Mouse (Mus musculus): ENCODE data around the gene Ubap2. TPM values are rescaled to one million over a fixed set of nuclear protein-coding genes. Genes with fewer than 3 reads are reported as not detected.

The Ubap2 gene
- total RNA-seq, 2 experiments from 2014 or later: 37.7 to 39.6 TPM

DNA sequence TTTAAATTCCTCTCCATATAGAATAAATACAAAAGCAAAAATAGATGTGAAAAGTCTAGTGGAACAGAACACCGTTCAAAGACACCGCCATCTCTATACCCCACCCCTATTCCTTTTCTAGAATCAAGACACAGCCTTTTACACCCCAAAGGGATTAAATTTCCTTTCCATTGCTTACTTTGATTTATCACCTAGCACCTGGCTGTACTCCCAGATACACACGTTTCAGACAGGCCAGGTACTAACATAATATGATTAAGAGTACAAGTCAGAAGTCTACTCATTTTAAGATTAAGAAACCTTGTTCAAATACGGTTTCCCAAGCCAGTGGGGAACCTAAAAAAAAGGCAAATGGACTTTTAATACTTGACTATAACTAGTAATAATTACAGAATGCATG lies 8.6 kb downstream of the Ubap2 start:
- no peak for DNase-seq (ENCODE audit: low spot score in 2 of 2)

GRCm38 (mm10) chr4:41260691-41261090 lies 14.3 kb downstream of the Ubap2 start:
- no peak for DNase-seq (ENCODE audit: low spot score in 2 of 2)

- DNase-seq (ENCODE audit: low spot score in 2 of 2): no peak
Observed at GRCm38 (mm10) chr4:41259019-41259418, 15.9 kb downstream of the Ubap2 start.

- DNase-seq (ENCODE audit: low spot score in 2 of 2): no peak
Observed at GRCm38 (mm10) chr4:41257752-41258151, 17.2 kb downstream of the Ubap2 start.

GRCm38 (mm10) chr4:41255564-41256210 lies 19.3 kb downstream of the Ubap2 start:
- peak in 1 of 2 experiments; percentile 42 for DNase-seq (ENCODE audit: low spot score in 2 of 2)

DNA sequence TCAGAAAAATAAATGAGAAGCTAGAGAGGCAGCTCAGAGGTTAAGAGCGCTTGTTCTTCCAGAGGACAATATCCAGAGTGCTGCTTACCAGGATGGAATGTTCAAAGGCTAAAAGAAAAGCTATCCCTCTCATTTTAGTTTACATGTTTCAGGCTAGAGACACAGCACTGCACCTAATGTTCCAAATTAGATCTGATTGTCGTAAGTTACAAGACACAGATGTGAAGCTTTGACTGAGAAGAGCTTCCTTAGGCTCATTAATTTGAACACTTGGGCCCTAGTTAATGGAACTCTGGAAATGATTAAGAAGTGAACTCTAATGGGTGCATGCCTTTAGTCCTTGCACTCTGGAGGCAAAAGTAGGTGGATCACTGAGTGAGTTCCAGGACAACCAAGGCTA lies 21.2 kb downstream of the Ubap2 start:
- DNase-seq (ENCODE audit: low spot score in 2 of 2): no peak

- DNase-seq (ENCODE audit: low spot score in 2 of 2): no peak
Observed at GRCm38 (mm10) chr4:41245408-41245807, 29.5 kb downstream of the Ubap2 start.

- no peak for DNase-seq (ENCODE audit: low spot score in 2 of 2)
Observed at GRCm38 (mm10) chr4:41240916-41241315, 34.0 kb downstream of the Ubap2 start.

DNA sequence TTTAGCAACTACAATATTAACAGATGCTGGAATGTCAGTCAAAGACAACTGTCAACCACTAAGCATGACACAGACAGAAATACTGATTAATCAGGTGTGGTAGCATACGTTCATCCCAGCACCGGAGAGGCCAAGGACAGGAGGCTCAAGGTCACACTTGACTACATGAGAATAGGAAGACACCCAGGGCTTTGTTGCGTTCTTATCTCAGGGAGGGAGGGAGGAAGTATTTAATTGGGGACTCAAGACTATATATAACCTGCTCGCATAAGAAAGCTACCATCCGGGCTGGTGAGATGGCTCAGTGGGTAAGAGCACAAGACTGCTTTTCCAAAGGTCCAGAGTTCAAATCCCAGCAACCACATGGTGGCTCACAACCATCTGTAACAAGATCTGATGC lies 39.3 kb downstream of the Ubap2 start:
- DNase-seq (ENCODE audit: low spot score in 2 of 2): no peak

DNA sequence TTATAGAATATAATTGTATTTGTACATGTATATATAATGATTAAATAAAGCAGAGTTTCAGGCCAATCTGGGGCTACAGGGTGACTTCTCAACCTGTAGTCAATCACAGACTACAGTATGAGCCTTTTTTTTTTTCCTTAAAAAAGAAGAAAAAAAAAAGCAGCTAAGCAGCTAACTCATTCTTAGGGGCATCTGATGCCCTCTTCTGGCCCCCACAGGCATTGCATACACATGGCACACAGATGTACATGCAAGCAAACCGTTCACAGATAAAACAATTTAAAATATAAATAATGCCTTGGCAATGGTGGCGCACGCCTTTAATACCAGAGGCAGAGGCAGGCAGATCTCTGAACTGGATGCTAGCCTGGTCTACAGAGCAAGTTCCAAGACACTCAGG lies 48.6 kb downstream of the Ubap2 start:
- DNase-seq (ENCODE audit: low spot score in 2 of 2): peak in 1 of 2 experiments; percentile 62

GRCm38 (mm10) chr4:41225412-41225811 lies 49.5 kb downstream of the Ubap2 start:
- DNase-seq (ENCODE audit: low spot score in 2 of 2): peak in 1 of 2 experiments; percentile 42

DNA sequence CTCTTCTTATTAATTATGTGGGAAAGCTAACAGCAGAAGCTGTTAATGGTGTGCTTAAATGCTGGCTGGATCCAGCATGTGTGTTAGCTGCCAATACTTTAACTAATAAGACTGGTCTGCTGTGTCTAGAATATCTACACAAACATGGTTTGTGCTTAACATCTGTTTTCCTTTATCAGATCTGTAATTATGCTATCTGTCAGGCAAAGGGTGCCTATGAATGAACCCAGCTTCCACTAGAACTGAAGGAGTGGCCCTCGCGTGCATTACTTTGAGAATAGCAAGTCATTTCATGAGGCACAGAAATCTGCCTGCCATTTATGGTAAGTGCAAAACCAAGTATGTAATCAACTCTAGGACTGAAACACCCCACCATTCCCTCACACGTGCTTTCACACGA lies 66.9 kb downstream of the Ubap2 start:
- no peak for DNase-seq (ENCODE audit: low spot score in 2 of 2)

DNA sequence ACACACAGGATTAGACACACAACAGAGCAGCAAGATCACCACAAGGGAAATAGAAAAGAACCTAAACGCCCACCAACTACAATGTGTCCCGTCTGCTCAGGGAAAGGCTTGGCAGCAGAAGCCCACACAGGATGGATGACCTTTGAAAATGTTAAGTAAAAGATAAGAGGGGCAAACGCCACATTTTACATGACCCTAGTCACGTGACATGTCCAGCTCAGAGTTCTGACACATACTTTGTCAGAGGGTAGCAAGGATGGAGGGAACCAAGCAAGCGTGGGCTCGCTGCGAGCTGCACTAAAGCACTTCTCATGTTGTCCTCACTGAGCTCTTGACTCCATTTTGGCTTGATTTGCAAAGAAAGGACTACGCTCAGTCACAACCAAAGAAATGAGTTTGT lies 69.2 kb downstream of the Ubap2 start:
- no peak for DNase-seq (ENCODE audit: low spot score in 2 of 2)

GRCm38 (mm10) chr4:41202135-41202534 lies 72.8 kb downstream of the Ubap2 start:
- no peak for DNase-seq (ENCODE audit: low spot score in 2 of 2)

DNA sequence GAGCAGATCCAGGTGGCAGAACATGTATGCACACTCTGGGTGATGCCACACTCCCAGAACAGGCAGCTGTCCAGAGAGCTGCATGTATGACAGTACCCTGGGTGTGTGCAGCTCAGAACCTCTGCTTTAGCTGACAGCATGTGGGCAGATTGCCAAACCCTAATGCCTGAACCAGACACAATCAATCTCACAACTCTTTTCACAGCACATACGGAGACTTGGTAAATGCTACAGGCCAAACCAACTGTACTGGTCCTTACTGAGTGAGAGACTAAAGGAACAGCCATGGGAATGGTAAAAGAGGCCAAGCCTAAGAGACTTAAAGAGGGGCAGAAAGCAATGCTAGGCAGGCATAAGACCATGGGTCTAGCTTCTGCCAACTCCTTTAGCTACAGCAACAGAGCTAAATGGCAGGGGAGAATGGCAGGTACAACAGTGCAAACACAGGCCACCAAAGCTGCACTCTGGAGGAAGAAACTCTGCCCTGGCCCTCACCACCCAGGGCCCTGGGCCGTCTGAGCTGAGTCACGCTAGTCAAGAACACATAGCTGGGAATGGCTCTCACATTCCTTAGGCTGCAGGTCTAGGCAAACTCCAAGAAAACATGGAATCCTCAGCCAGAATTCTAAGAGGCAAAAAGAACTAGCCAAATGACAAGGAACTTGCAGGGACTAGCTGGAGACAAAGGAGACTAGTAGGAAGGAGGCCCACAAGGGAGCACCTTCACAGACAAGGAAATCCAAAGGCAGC lies 77.9 kb downstream of the Ubap2 start:
- peak in 1 of 2 experiments; percentile 51 for DNase-seq (ENCODE audit: low spot score in 2 of 2)

GRCm38 (mm10) chr4:41195328-41195727 lies 79.6 kb downstream of the Ubap2 start:
- DNase-seq (ENCODE audit: low spot score in 2 of 2): no peak

DNA sequence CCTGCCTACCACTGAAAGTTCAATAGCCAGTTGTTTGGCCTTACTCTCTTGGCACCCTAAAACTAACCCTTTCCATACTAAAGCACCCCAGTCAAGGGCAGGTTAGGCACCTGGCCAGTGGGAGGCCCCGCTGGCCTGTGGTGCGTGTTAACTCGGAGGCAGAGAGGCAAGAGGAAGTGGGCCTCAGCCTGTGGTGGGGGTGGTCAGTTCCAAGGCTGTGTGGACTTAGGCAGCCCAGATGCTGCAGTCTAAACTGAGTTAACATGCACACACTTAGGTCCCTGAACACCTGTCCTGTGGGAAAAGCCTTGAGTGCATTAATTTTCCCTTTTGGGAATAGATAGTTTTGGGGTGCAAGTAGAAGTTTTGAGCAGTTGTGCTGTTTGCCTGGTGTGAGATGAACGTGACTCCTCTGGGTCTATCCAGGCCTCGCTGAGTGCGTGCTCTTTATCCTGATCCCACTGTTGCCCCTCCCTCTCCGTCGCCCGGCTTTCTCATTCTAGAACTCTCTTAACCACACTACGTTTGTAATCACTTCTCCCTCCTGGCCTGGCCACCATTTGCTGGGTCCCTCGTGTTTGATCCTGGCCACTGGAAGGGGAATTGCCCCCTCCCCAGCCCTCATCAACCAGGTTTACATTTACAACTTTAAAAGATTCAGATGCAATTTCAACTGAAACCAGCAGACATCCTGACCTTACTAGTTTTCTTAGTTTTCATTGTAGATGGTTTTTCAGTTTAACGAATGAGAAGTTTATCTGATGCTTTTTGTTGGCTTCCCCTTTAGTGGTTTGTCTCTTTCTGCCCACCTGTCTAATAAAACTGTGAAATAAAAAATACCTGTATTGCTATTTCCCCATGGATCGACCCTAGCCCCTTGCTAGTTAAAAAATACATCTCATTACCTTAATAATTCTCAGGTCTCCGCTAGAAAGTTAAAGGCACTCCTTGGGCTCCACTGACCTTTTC lies 82.1 kb downstream of the Ubap2 start:
- DNase-seq (ENCODE audit: low spot score in 2 of 2): no peak

DNA sequence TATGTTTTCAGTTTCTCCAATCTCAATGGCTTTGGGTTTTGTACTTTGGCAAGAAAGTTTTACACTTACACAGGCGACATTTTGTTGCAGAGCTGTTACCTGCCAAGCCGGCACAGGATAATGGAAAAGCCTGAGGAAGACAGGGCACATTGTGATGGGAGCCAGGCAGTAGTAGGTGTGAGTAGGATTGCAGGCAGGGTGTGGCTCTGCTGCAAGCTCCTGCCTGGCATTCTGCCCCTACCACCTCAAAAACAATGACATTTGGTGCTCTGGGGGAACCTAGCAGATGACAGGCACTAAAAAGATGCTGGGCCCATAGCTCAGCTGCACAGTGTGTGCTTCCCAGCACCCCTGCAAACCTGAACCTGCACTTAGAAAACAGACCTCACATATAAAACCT lies 85.1 kb downstream of the Ubap2 start:
- DNase-seq (ENCODE audit: low spot score in 2 of 2): peak in 1 of 2 experiments; percentile 42

DNA sequence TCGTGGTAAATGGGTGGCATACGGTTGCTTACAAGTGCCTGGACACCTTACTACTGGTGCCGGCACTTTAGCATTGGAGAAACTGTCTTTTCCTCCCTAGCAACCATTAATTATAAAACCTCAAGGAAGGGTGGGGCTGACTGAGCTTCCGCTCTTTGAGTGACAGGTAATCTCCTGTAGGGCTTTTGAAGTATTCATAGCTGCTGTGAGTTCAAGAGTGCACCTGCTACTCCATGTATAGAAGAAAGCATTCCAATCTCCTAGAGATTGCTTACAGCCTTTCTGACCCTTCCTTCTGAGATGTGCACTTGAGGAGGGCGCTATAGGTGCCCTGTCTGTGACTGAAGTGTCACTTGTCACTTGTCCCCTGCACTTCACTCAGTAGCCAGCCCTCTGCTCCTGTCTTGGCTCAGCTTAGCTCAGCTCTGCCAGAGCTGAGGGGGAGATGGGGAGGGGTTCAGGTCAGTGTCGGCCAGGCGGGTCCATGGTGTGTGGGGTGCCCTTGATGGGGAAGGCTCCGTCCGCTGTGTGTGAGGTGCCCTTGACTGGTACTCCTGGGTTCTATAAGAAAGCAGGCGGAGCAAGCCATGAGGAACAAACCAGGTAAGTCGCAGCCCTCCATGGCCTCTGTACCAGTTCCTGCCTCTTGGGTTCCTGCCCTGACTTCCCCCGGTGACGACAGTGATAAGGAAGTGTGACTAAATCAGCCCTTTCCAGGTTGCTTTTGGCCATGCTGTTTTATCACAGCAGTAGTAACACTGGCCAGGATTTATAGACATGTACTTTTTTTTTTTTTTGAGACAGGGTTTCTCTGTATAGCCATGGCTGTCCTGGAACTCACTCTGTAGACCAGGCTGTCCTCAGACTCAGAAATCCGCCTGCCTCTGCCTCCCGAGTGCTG lies 94.9 kb downstream of the Ubap2 start:
- DNase-seq (ENCODE audit: low spot score in 2 of 2): no peak

DNA sequence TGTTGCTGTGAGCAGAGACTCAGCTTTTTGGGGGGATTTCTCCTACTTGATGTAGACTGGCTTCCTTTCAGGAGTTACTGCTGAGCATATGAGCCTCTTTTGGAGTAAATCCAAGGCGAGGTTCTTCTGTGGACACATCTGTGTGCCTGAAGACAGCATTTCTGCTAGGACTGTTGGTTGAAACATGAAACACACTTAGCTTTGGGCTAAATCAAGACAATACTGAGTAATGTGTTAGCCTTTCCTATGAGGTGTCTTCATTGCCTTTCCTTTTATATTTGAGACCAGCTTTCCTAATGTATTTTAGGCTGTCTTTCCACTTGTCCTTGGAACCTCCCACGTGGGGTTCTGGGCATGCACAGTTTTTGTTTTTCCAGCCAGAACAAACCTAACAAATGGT lies 100.3 kb downstream of the Ubap2 start:
- no peak for DNase-seq (ENCODE audit: low spot score in 2 of 2)

- no peak for DNase-seq (ENCODE audit: low spot score in 2 of 2)
Observed at GRCm38 (mm10) chr4:41170970-41171369, 104.0 kb downstream of the Ubap2 start.

Data from layer of hippocampus, adult 18-20 months (tissue).